Mouse (Mus musculus) brain, embryonic 14.5 days (tissue): ENCODE results near the gene Ntrk3.

Source experiments
- CTCF ChIP-seq: fragments of 200-500 bp; IDR thresholded peaks from 2 replicates; pipeline ENCODE4 v1.5.1; 2012; ENCODE audit warnings: inconsistent platforms, mild to moderate bottlenecking, moderate library complexity, borderline replicate concordance; ENCODE audit not compliant: insufficient read depth, insufficient read length; ENCODE audit errors: extremely low read depth
- POLR2A ChIP-seq: fragments of 200-500 bp; IDR thresholded peaks from 2 replicates; pipeline ENCODE4 v1.6.1; 2012; ENCODE audit warnings: mild to moderate bottlenecking, inconsistent platforms, borderline replicate concordance; ENCODE audit not compliant: poor library complexity, insufficient read depth, insufficient read length, severe bottlenecking; ENCODE audit errors: extremely low read depth

GRCm38 (mm10) chr7:78578461-78579359 lies 159.1 kb downstream of the Ntrk3 start:
- no peak for TF ChIP-seq POLR2A
- no peak for TF ChIP-seq CTCF
